Mouse (Mus musculus) liver, postnatal 0 days (tissue): ENCODE measurements around the gene Lcp1.

Source experiments
- CTCF ChIP-seq: sonication (generic); IDR thresholded peaks from 2 replicates; pipeline ENCODE4 v1.5.1; 2016; ENCODE audit warnings: antibody characterized with exemption, low read depth
- EP300 ChIP-seq: IDR thresholded peaks from 2 replicates; pipeline ENCODE4 v1.6.1; 2016; ENCODE audit warnings: antibody characterized with exemption, low read depth, mild to moderate bottlenecking

DNA sequence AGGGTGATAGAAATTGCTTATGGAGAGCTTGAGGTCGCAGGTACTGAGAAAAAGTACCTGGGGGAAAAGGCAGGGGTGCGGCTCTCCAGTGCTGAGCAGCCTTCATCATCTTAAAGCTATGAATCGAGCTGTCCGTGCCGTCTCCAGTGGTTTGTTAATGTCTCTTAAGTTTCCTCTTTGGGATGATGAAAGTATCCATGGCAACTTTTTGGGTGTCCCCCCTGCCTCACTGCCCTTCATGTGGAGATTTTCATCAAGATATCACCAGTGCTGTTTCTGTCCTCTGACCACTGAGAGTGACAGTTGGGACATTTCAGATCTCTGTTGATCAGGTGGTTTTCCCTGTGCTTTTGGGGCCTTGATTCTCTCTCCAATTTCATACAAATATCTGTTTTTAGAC, 51.9 kb downstream of the Lcp1 start:
- TF ChIP-seq CTCF, result no peak
- no peak for TF ChIP-seq EP300
